Mouse (Mus musculus): ENCODE data around the gene Fmn2.

GRCm38 (mm10) chr1:174536742-174537453 lies 35.3 kb downstream of the Fmn2 start:
- TF ChIP-seq POLR2AphosphoS5 (IDR thresholded peaks at IDR 0.05; ENCODE audit: insufficient replicate concordance, low read depth, low read length) (no peak), GATA1 (IDR thresholded peaks at IDR 0.05; ENCODE audit: borderline replicate concordance, low read length) (no peak), CTCF (IDR thresholded peaks at IDR 0.05; ENCODE audit: low read depth, low read length) (no peak)
